Mouse (Mus musculus): ENCODE results near the gene Tomm5.

DNA sequence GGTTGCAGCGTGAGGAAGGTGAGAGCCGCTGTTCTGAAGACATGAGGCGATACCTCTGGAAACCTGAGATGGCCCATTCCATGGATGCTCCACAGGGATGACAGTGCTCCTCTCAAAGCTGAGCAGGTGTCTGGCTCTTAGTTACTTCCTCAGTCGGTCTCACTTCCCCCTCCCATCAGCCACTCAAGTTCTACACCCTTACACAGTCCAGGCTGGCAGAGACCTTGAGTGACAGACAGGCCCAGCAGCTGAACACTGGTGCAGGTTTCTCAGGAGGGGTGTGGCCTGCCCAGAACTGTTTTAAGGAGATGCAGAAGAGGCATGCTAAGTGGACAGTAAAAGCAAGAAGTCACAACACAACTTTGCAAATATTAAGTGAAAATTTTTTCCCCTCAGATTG, 40.2 kb downstream of the Tomm5 start:
- no peak for TF ChIP-seq POLR2A (IDR thresholded peaks at IDR 0.05; ENCODE audit: control insufficient read depth, low read depth, low read length)
- TF ChIP-seq CTCF (IDR thresholded peaks at IDR 0.05; ENCODE audit: control insufficient read depth, insufficient read depth, insufficient replicate concordance, low read depth, low read length), result no peak
